Mouse (Mus musculus) kidney, adult 2 months (tissue): ENCODE data around the gene Lrcol1.

Experiments used
- CTCF ChIP-seq: fragments of 200-500 bp; conservative IDR thresholded peaks from 2 replicates; pipeline ENCODE4 v1.5.1; 2011; ENCODE audit warnings: low read depth, mild to moderate bottlenecking, control low read depth, low read length, moderate library complexity, mixed read lengths; ENCODE audit not compliant: insufficient read depth, insufficient read length
- POLR2A ChIP-seq: fragments of 200-500 bp; IDR thresholded peaks from one replicate; pipeline ENCODE4 v1.6.1; 2011; ENCODE audit warnings: low read depth, low read length, control low read depth

DNA sequence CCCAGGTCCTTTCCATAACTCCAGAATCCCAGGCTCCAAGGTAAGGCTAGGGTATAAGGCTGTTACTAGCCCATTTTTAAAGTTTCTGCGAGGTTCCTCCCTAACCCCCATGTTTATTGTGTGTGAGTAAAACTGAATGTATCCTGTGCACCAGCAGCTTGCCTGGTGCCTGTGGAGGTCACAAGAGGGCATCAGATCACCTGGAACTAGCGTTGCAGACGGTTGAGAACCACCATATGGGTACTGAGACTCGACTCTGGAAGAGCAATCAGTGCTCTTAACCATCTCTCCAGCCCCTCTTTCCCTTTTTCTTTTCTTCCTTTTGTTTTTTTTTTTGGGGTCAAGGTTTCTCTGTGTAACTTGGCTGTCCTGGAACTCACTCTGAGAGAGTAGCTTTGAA, 35.3 kb downstream of the Lrcol1 start:
- TF ChIP-seq CTCF (no peak), POLR2A (no peak)
